Mouse (Mus musculus) lung, embryonic 14.5 days (tissue): ENCODE measurements around the gene Timm23. TPM values are rescaled to one million over a fixed set of nuclear protein-coding genes. Genes with fewer than 3 reads are reported as not detected.
"Not testable (repeated sequence)": the region's sequence is repeated elsewhere in the genome, so short reads cannot be mapped to it uniquely, and the experiment has no call there.

Experiments used
- ATAC-seq: fragments of 200-750 bp; cut with Nextera tagmentation; 2 replicates; pipeline ENCODE4 v1.8.0; 2017; ENCODE audit warnings: mild to moderate bottlenecking, moderate TSS enrichment, moderate library complexity; ENCODE audit not compliant: insufficient read depth
- DNase-seq: peaks from one replicate; pipeline ENCODE4 v3.0.0-alpha.2; 2015
- H3K27ac ChIP-seq: fragments of 300-500 bp; sonication (generic); 2 replicates; pipeline ENCODE4 v1.5.1; 2014; ENCODE audit warnings: low read depth, mild to moderate bottlenecking, moderate library complexity
- H3K27me3 ChIP-seq: fragments of 300-500 bp; sonication (generic); 2 replicates; pipeline ENCODE4 v1.6.1; 2014; ENCODE audit warnings: low read length, control low read depth; ENCODE audit not compliant: insufficient read depth
- H3K36me3 ChIP-seq: fragments of 300-500 bp; sonication (generic); 2 replicates; pipeline ENCODE4 v1.6.1; 2014; ENCODE audit warnings: control low read depth; ENCODE audit not compliant: insufficient read depth
- H3K4me1 ChIP-seq: fragments of 300-500 bp; sonication (generic); 2 replicates; pipeline ENCODE4 v1.6.1; 2014; ENCODE audit warnings: antibody characterized with exemption, control low read depth; ENCODE audit not compliant: insufficient read depth
- H3K4me2 ChIP-seq: fragments of 300-500 bp; sonication (generic); 2 replicates; pipeline ENCODE4 v1.6.1; 2014; ENCODE audit warnings: mild to moderate bottlenecking
- H3K4me3 ChIP-seq: fragments of 300-500 bp; sonication (generic); 2 replicates; pipeline ENCODE4 v1.5.1; 2014; ENCODE audit warnings: low read depth, low read length
- H3K9ac ChIP-seq: fragments of 300-500 bp; sonication (generic); 2 replicates; pipeline ENCODE4 v1.6.1; 2014
- H3K9me3 ChIP-seq: fragments of 300-500 bp; sonication (generic); 2 replicates; pipeline ENCODE4 v1.6.1; 2016; ENCODE audit warnings: low read depth, low read length, control low read depth
- CTCF ChIP-seq: IDR thresholded peaks from 2 replicates; pipeline ENCODE4 v1.5.1; 2016; ENCODE audit warnings: antibody characterized with exemption, low read depth
- WGBS: fragments of 180-500 bp; shearing (Covaris S2); extraction: QIAGEN DNeasy Blood & Tissue Kit; methylation state at CpG from one replicate; pipeline ENCODE4 v1.1.7; 2014; 5-methylcytosine and 5-hydroxymethylcytosine counted together
- polyA plus RNA-seq: library from polyadenylated mRNA; unstranded; fragments of >200 nt; fragmentation: Nextera tagmentation; extraction: Ambion mirVana; gene quantifications from 2 replicates; pipeline ENCODE4 v1.2.1, GENCODE M21; 2014

The Timm23 gene
- 293 and 296 TPM in 2 replicates for polyA plus RNA-seq

GRCm38 (mm10) chr14:32201791-32202451, at the start of gene Timm23, which contains the start of gene Parg:
TSS of gene Timm23 (minus strand) at chr14:32201898.
TSS of gene Parg (plus strand) at chr14:32201949.
- Histone ChIP-seq H3K4me3 (peak within 1 kb of the TSS; percentile 98), H3K9me3 (no peaks in the 10 kb centered on the region), H3K4me1 (peaks cover 13% of the 10 kb centered on the region), H3K9ac (peak within 1 kb of the TSS; percentile 94), H3K27me3 (no peaks in the 10 kb centered on the region), H3K27ac (peak within 1 kb of the TSS; percentile 79), H3K36me3 (peaks cover 20% of the 10 kb centered on the region), H3K4me2 (peak within 1 kb of the TSS; percentile 94)
- ATAC-seq (peak; percentile 96), DNase-seq (peak; percentile 94)
- no peak for TF ChIP-seq CTCF
- under 1% methylated on average over 71 of the region's 77 CpGs for WGBS

GRCm38 (mm10) chr14:32249616-32250015, 47.9 kb upstream of the Timm23 start:
- 84% methylated on average over 6 of the region's 6 CpGs for WGBS
- DNase-seq: no peak
- H3K27me3 ChIP-seq: no peaks in the 10 kb centered on the region

GRCm38 (mm10) chr14:32246019-32246418, 44.3 kb upstream of the Timm23 start:
- ATAC-seq: no peak

More at GRCm38 (mm10) chr14:32249616-32250015, 47.9 kb upstream of the Timm23 start:
- Histone ChIP-seq H3K4me3 (no peak overlapping the region), H3K4me2 (no peak overlapping the region), H3K4me1 (no peaks in the 10 kb centered on the region), H3K9me3 (no peaks in the 10 kb centered on the region), H3K9ac (no peak overlapping the region), H3K36me3 (peaks cover 19% of the 10 kb centered on the region; the same call in 1 of the 2 replicates), H3K27ac (no peak overlapping the region)
- ATAC-seq: no peak
- no peak for TF ChIP-seq CTCF

GRCm38 (mm10) chr14:32242401-32242800, 40.7 kb upstream of the Timm23 start:
- Histone ChIP-seq H3K27me3 (no peaks in the 10 kb centered on the region), H3K9ac (no peak overlapping the region), H3K9me3 (no peaks in the 10 kb centered on the region), H3K36me3 (peaks cover 34% of the 10 kb centered on the region), H3K4me1 (no peaks in the 10 kb centered on the region), H3K27ac (no peak overlapping the region), H3K4me3 (no peak overlapping the region), H3K4me2 (no peak overlapping the region)
- DNase-seq (peak; percentile 3), ATAC-seq (no peak)
- 75% methylated on average over 4 of the region's 4 CpGs for WGBS
- peak; percentile 24; the same call in 1 of the 2 replicates for TF ChIP-seq CTCF

More at GRCm38 (mm10) chr14:32246019-32246418, 44.3 kb upstream of the Timm23 start:
- H3K27ac ChIP-seq: no peak overlapping the region
- WGBS: 27% methylated on average over 2 of the region's 2 CpGs
- no peaks in the 10 kb centered on the region for H3K27me3 ChIP-seq
- H3K36me3 ChIP-seq: peaks cover 28% of the 10 kb centered on the region
- H3K9me3 ChIP-seq: no peaks in the 10 kb centered on the region
- H3K4me3 ChIP-seq: no peak overlapping the region
- H3K4me2 ChIP-seq: no peak overlapping the region
- no peaks in the 10 kb centered on the region for H3K4me1 ChIP-seq
- H3K9ac ChIP-seq: no peak overlapping the region
- DNase-seq: no peak
- TF ChIP-seq CTCF: no peak

GRCm38 (mm10) chr14:32228996-32229395, 27.3 kb upstream of the Timm23 start:
- under 1% methylated on average over 2 of the region's 2 CpGs for WGBS
- Histone ChIP-seq H3K4me3 (no peak overlapping the region), H3K4me2 (no peak overlapping the region), H3K36me3 (peaks cover 10% of the 10 kb centered on the region; the same call in 1 of the 2 replicates), H3K4me1 (no peaks in the 10 kb centered on the region), H3K9me3 (no peaks in the 10 kb centered on the region), H3K9ac (no peak overlapping the region), H3K27me3 (no peaks in the 10 kb centered on the region), H3K27ac (no peak overlapping the region)
- peak; percentile 89 for DNase-seq
- ATAC-seq: no peak
- TF ChIP-seq CTCF: peak; percentile 64

GRCm38 (mm10) chr14:32226601-32227000, 24.9 kb upstream of the Timm23 start:
- no peak for DNase-seq

GRCm38 (mm10) chr14:32201354-32201753, 344 bp downstream of the Timm23 start:
- H3K9ac ChIP-seq: peak overlapping the region; percentile 94
- peak overlapping the region; percentile 81 for H3K4me2 ChIP-seq
- H3K4me1 ChIP-seq: peaks cover 13% of the 10 kb centered on the region
- TF ChIP-seq CTCF: no peak
- peak overlapping the region; percentile 98 for H3K4me3 ChIP-seq
- ATAC-seq (peak; percentile 52; the same call in 1 of the 2 replicates), DNase-seq (peak; percentile 58)
- H3K27me3 ChIP-seq: no peaks in the 10 kb centered on the region
- WGBS: under 1% methylated on average over 25 of the region's 26 CpGs
- H3K36me3 ChIP-seq: peaks cover 25% of the 10 kb centered on the region
- H3K27ac ChIP-seq: 0 out of 2 replicates have a peak overlapping the region, but pooled peaks have one; percentile 44
- H3K9me3 ChIP-seq: no peaks in the 10 kb centered on the region

More at GRCm38 (mm10) chr14:32226601-32227000, 24.9 kb upstream of the Timm23 start:
- H3K36me3 ChIP-seq: peaks cover 10% of the 10 kb centered on the region; the same call in 1 of the 2 replicates
- no peak overlapping the region for H3K27ac ChIP-seq
- H3K9ac ChIP-seq: no peak overlapping the region
- no peak for TF ChIP-seq CTCF
- no peak for ATAC-seq
- H3K27me3 ChIP-seq: no peaks in the 10 kb centered on the region
- no peaks in the 10 kb centered on the region for H3K9me3 ChIP-seq
- H3K4me2 ChIP-seq: no peak overlapping the region
- H3K4me1 ChIP-seq: no peaks in the 10 kb centered on the region
- H3K4me3 ChIP-seq: no peak overlapping the region

- H3K27ac ChIP-seq, H3K27me3 ChIP-seq, DNase-seq, H3K4me3 ChIP-seq, H3K4me1 ChIP-seq, H3K4me2 ChIP-seq, H3K9ac ChIP-seq, H3K9me3 ChIP-seq, ATAC-seq: not testable (repeated sequence)
- peaks cover 69% of the 10 kb centered on the region for H3K36me3 ChIP-seq
- 73% methylated on average over 5 of the region's 5 CpGs for WGBS
Observed at GRCm38 (mm10) chr14:32193557-32193956, 8.1 kb downstream of the Timm23 start.
